Mouse (Mus musculus): ENCODE measurements around the gene Pstpip1.
A peak's percentile ranks its signal among the peaks of the same experiment; 100 is the strongest.

Gene Pstpip1

DNA sequence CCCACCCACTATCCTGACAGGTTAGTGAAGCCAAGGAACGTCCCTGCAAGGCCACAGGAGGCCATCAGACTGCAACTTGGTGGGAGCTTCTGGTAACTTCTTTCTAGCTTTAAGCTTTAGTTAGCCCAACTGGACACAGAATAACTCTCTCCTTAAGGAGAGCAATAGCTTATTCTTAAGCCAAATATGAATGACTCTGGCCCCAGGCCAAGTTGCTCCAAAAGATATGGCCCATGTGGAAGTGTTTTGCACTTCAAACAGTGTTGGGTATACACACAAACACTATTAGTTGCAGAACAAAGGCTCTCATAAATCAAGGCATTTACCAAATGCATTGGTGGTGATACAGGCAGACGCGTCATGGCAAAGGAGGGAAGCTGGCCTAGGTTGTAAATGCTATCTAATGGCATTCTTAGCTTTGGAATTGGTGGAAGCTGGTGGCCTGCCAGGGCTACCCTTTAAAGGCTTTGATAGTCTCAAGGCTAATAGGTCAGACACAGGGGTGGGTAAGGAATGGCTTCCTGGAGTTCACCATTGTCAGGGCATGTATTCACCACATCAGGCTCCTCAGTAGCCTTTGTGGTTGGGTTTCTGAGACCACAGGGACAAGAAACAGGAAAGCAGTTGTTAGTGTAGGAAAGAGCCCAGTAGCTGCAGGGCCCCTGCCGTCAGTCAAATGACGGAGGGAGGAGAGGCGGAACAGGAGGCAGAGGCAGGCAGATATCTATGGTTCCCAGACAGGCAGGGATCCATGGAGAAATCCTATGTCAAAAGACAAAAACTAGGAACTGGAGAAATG, 16.7 kb downstream of the Pstpip1 start:
- no peak for DNase-seq

DNA sequence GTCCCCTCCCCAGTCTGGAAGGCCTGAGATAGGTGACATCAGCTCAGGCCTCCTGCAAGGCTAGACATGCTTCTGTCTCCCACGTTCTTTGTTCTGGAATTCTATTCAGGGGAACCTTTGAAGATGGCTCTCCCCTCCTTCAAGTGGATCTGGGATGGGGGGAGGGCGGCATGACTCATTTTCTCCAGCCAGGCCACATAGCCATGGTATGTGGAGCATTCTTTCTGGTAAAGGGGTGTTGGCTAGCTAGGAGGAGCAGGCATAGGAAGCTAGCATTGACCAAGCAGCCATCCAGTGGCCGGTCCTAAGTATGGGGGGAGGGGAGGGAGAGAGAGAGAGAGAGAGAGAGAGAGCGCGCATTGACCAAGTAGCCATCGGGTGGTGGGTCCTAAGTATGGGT, 17.8 kb downstream of the Pstpip1 start:
- no peak for DNase-seq

GRCm38 (mm10) chr9:56108174-56108573, 18.4 kb downstream of the Pstpip1 start:
- DNase-seq: peak; percentile 96

- DNase-seq: no peak
Measured at GRCm38 (mm10) chr9:56118091-56118490, 28.3 kb downstream of the Pstpip1 start.

DNA sequence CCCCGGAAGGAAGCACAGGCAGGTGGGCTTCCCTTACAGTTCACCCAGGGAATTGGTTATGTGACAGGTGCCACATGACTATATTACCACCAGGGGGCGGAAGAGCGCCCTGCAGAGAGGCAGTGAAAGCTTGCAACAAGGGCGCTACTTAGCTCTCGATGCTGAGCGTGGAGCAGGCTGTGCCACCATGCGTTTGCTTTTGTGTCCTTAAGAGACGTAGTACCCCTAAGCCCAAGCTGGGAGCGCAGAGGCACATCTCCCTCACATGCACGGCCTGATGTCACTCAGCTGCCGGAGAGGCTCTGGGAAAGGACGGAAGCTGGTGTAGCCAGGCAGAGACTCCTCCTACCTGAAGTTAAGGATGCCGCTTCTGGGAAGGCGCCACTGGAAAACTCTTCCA, 28.8 kb downstream of the Pstpip1 start:
- DNase-seq: peak; percentile 94

GRCm38 (mm10) chr9:56119651-56120050, 29.9 kb downstream of the Pstpip1 start:
- no peak for DNase-seq

GRCm38 (mm10) chr9:56121097-56121496, 31.3 kb downstream of the Pstpip1 start:
- no peak for DNase-seq

GRCm38 (mm10) chr9:56122973-56123372, 33.2 kb downstream of the Pstpip1 start:
- no peak for DNase-seq

GRCm38 (mm10) chr9:56123613-56124012, 33.9 kb downstream of the Pstpip1 start:
- DNase-seq: no peak

- no peak for DNase-seq
Measured at GRCm38 (mm10) chr9:56124561-56124960, 34.8 kb downstream of the Pstpip1 start.

- DNase-seq: peak; percentile 91
Measured at GRCm38 (mm10) chr9:56126453-56127173, 36.9 kb downstream of the Pstpip1 start.

GRCm38 (mm10) chr9:56128331-56128730, 38.6 kb downstream of the Pstpip1 start:
- peak; percentile 96 for DNase-seq

DNA sequence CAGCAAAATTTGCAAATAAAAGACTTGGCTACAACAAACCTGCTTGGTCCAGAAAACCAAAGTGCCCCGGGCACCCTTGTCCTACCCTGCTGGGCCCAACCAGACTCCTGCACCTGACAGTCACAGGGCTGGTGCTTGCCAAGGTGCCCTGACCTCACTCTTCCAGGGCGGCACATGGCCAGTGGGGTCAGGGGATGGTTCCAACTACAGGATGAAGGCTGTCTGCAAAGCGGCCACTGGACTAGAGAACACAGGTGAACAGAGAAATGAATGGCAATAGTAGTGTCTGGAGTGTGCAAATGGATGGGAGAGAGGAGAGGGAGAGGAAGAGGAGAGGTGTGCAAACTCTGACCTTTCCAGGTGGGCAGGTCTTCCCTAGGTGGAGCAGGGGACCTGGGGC, 40.2 kb downstream of the Pstpip1 start:
- DNase-seq: peak; percentile 90

- DNase-seq: peak; percentile 91
Measured at GRCm38 (mm10) chr9:56130536-56130935, 40.8 kb downstream of the Pstpip1 start.

- DNase-seq: peak; percentile 88
Measured at GRCm38 (mm10) chr9:56131813-56132525, 42.2 kb downstream of the Pstpip1 start.

DNA sequence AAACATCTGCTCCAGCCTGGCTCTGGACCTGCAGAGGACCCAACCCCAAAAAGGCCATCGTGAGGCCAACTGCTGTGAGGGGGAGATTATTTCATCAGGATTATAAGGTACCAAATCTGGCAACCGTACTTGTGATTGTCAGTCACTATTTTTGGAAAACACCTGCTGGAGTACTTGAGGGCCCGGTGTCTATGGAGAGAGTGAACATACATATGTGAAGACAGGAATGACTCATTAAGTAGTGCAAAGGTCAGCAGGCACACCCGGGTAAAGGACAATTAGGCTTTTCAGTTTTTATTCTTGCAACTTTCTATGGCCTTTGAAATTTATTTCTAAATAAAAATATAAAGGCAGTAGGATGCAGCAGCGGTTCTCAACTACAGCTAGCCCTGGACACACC, 44.2 kb downstream of the Pstpip1 start:
- no peak for DNase-seq

DNA sequence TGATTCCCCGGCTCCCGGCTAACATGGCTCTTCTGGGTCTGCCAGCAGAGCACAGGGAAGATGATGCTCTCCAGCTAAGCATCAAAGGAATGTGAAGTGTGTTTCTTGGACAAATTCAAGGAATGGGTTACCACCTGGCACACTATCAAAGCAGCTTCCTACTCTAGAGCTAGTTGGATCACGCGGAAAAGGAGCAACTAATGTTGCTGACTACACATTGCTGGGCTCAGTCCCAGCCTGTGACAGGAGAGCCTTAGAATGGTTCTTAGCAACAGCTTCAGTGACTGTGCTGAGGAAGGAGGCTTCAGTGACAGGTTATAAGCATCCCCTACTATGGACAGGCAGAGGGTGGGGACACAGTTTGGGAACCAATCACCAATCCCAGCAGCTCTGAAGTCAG, 44.9 kb downstream of the Pstpip1 start:
- no peak for DNase-seq

- DNase-seq: no peak
Measured at GRCm38 (mm10) chr9:56135590-56136197, 45.9 kb downstream of the Pstpip1 start.

GRCm38 (mm10) chr9:56141776-56142175, 52.0 kb downstream of the Pstpip1 start:
- peak; percentile 90 for DNase-seq

DNA sequence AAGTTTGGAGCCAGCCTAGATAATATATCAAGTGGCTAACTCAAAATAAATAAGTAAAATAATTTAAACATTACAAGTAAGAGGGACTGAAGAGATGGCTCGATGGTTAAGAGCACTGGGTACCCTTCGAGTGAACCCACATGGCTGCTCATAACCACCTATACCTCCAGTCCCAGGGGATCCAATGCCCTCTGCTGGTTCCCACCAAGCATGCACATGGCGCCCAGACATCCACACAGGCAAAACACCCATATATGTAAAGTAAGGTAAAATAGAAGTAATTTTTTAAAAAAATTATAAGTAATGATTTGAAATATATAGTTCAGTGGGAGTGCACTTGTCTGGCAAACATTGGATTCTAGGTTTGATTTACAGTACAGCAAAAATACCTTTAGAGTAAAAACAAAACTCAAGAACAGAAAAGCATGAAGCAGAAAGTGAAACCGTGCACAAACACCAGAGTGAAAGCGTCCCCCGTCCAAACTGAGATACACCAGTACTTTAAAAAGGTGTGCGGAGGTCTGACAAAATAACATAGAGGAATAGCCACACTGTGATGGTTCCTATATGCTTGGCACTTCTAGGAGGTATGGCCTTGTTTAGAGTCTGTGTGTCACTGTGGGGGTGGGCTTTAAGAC, 54.7 kb downstream of the Pstpip1 start:
- DNase-seq: peak; percentile 83

GRCm38 (mm10) chr9:56146326-56146923, 56.7 kb downstream of the Pstpip1 start:
- no peak for DNase-seq

Measured in heart, adult 11 months (tissue).